Mouse (Mus musculus): ENCODE data around the gene Pqlc3. TPM values are rescaled to one million over a fixed set of nuclear protein-coding genes. Genes with fewer than 3 reads are reported as not detected.

The Pqlc3 gene
- polyA plus RNA-seq, 1 experiment: 73.8 TPM

DNA sequence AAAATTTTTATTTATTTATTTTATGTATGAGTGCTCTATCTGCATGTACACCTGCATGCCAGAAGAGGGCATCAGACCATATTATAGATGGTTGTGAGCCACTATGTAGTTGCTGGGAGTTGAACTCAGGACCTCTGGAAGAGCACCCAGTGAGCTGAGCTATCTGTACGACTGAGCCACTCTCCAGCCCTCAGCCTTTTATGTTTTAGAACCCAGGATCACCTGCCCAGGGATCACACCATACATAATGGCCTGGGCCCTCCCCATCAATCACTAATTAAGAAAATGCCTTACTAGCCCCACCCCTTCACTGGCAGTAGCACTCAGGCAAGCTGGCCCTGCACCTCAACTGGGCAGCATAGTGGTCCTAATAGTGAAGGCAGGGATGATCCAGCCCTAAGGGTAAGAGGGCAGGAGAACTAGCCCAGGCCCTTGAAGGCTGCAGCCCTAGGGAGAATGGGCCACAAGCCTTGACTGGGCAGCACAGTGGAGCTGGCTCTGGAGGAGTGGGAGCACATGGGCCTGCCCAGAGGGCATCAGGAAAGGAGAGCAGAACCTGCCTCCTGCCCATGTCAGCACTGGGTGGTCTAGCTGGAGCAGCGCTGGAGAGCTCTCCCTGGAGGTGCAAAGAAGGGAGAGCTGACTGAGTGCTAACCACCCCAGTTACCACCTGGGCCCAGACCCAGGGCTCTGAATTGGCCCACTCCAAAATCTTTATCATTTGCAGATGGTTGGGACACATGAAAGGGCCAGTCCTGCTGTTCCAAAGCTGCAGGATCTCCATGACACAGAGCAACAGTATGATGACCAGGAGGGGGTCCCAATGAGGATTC, 12.1 kb upstream of the Pqlc3 start:
- WGBS: 81% methylated on average over 2 of the region's 2 CpGs
- Histone ChIP-seq H3K4me3 (replicated peaks; ENCODE audit: extremely low read depth, low read depth, low read length) (no peak overlapping the region), H3K4me1 (ENCODE audit: control insufficient read depth, insufficient read depth, low read length) (no peaks in the 10 kb centered on the region)
- TF ChIP-seq POLR2A (IDR thresholded peaks at IDR 0.05; ENCODE audit: borderline replicate concordance, extremely low read depth, low read depth, low read length) (no peak), CTCF (IDR thresholded peaks at IDR 0.05; ENCODE audit: insufficient read depth, low read length) (no peak)
- no peak for DNase-seq

DNA sequence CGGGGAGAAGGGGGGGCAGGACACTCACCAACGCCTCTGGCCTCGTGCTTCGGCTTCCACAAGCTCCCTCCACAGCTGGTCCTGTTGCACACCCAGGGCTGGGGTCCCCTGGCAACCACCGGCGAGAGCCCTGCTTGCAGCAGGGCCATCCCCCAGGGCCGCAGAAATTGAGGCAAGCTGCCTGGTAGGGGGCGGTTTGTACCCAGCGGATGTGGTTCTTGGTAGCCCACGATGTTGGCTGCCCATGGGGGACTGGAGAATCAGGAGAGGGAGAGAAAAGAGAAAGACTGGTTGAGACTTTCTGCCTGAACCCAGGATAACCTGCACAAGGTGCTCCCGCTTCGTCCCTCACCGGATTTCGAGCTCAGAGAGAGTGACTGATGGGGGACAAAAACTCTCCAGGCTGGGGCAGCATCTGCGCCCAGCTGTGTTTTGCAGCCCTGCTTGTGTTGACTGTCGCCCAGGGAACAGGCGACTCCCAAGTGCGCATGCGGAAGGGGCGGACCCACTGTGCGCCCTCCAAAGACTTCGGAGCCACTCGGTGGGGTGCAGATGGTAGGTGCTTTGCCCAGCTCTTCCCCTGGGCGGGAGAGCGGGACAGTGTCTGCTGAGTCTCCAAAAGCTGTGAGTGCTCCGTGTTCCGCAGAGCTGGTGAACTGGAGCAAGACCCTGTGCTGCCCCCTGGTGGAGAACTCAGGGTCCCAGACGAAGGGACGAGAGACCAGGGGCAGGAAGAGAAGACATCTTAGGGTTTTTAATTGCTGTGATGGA, 11.1 kb upstream of the Pqlc3 start, which contains the start of gene 2410004P03Rik:
Gene 2410004P03Rik (minus strand): TSS at position 628 of the 771 bp plus-strand sequence.
- Histone ChIP-seq H3K4me3 (replicated peaks; ENCODE audit: extremely low read depth, low read depth, low read length) (peak within 1 kb of the TSS; percentile 66), H3K4me1 (ENCODE audit: control insufficient read depth, insufficient read depth, low read length) (no peaks in the 10 kb centered on the region)
- 7% methylated on average over 29 of the region's 29 CpGs for WGBS
- DNase-seq: peak; percentile 79
- TF ChIP-seq POLR2A (IDR thresholded peaks at IDR 0.05; ENCODE audit: borderline replicate concordance, extremely low read depth, low read depth, low read length) (peak; percentile 21; the same call in 1 of the 2 replicates), CTCF (IDR thresholded peaks at IDR 0.05; ENCODE audit: insufficient read depth, low read length) (peak; percentile 82)

DNA sequence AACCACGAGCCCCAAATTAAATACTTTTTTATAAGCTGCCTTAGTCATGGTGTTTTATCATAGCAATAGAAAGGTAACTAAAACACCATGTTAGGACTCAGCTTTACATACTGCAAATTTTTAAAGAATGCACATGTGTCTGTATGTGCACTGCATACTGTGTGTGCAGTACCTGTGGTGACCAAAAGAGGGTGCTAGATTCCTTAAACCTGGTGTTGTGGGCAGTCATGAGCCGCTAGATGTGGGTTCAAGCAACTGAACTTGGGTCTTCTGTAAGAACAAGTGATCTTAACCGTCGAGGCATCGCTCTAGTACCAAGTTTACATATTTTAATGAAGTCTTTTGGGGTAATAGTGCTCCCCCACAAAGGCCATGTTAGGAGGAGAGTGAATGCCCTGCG, 9.3 kb upstream of the Pqlc3 start:
- Histone ChIP-seq H3K4me3 (replicated peaks; ENCODE audit: extremely low read depth, low read depth, low read length) (no peak overlapping the region), H3K4me1 (ENCODE audit: control insufficient read depth, insufficient read depth, low read length) (no peaks in the 10 kb centered on the region)
- no peak for TF ChIP-seq POLR2A (IDR thresholded peaks at IDR 0.05; ENCODE audit: borderline replicate concordance, extremely low read depth, low read depth, low read length)
- TF ChIP-seq CTCF (IDR thresholded peaks at IDR 0.05; ENCODE audit: insufficient read depth, low read length): no peak
- no peak for DNase-seq
- 95% methylated on average over 6 of the region's 6 CpGs for WGBS

DNA sequence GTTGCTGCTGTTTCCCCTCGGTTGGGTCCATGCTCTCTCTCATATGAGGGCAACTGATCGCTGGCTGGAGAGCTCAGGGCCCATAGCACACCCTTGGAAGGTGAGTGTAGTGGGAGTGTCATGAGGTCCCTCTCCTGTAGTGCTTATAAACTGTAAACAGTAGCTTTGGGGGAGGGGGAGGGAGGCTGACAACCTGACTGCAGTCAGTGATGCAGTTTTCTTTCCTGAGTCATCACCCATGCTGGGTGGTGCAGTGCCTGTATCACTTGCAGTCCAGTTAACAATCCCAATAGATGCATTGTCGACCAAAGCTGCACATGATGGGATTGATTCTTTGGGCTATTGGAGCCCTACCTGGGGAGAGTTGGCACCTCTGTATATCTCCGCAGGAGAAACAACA, 1.0 kb upstream of the Pqlc3 start:
- no peak for TF ChIP-seq CTCF (IDR thresholded peaks at IDR 0.05; ENCODE audit: insufficient read depth, low read length)
- TF ChIP-seq POLR2A (IDR thresholded peaks at IDR 0.05; ENCODE audit: borderline replicate concordance, extremely low read depth, low read depth, low read length): no peak
- DNase-seq: no peak
- 50% methylated on average over 4 of the region's 4 CpGs for WGBS
- no peak overlapping the region for H3K4me3 ChIP-seq (replicated peaks; ENCODE audit: extremely low read depth, low read depth, low read length)
- H3K4me1 ChIP-seq (ENCODE audit: control insufficient read depth, insufficient read depth, low read length): peaks cover 5% of the 10 kb centered on the region; the same call in 1 of the 2 replicates

DNA sequence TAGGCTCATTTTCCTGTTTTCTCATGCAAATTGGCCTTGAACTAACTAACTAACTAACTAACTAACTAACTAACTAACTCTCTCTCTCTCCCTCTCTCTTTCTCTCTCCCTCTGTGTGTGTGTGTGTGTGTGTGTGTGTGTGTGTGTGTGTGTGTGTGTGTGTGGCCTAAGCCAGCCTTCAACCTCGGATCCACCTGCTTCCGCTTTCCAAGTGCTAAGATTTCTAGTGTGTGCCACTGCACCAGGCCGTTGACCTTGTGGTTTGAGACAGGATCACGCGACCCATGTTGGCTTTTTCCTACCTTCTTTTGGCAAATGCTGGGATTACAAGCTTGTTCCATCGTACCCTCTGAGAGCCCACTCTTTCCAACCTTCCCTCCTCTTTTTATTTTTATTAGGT, 420 bp upstream of the Pqlc3 start:
- Histone ChIP-seq H3K4me1 (ENCODE audit: control insufficient read depth, insufficient read depth, low read length) (peaks cover 5% of the 10 kb centered on the region; the same call in 1 of the 2 replicates), H3K4me3 (replicated peaks; ENCODE audit: extremely low read depth, low read depth, low read length) (no peak overlapping the region)
- DNase-seq: peak; percentile 30
- TF ChIP-seq CTCF (IDR thresholded peaks at IDR 0.05; ENCODE audit: insufficient read depth, low read length) (no peak), POLR2A (IDR thresholded peaks at IDR 0.05; ENCODE audit: borderline replicate concordance, extremely low read depth, low read depth, low read length) (no peak)
- WGBS: 46% methylated on average over 6 of the region's 6 CpGs

DNA sequence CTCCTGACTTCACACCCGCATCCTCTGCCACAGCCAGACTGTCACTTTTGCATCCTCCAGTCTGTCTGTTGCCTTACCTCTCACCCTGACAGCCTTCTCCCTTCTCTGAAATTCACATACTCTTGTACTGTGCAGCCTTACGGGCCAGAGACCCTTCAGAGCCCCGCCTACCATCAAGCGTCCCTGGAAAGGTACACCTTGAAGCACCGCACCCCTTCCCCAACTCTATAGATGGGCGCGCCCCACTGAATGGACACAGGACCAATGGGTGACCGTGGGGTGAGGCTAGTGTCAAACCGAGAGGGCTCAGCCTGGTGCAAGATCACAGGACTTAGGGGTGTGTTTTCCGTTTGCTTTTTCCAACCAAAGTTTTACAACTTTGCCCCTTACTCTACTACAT, 1.1 kb downstream of the Pqlc3 start:
- TF ChIP-seq POLR2A (IDR thresholded peaks at IDR 0.05; ENCODE audit: borderline replicate concordance, extremely low read depth, low read depth, low read length): no peak
- TF ChIP-seq CTCF (IDR thresholded peaks at IDR 0.05; ENCODE audit: insufficient read depth, low read length): no peak
- peak; percentile 34 for DNase-seq
- Histone ChIP-seq H3K4me3 (replicated peaks; ENCODE audit: extremely low read depth, low read depth, low read length) (peak overlapping the region; percentile 6), H3K4me1 (ENCODE audit: control insufficient read depth, insufficient read depth, low read length) (peaks cover 5% of the 10 kb centered on the region; the same call in 1 of the 2 replicates)
- WGBS: 3% methylated on average over 10 of the region's 10 CpGs

DNA sequence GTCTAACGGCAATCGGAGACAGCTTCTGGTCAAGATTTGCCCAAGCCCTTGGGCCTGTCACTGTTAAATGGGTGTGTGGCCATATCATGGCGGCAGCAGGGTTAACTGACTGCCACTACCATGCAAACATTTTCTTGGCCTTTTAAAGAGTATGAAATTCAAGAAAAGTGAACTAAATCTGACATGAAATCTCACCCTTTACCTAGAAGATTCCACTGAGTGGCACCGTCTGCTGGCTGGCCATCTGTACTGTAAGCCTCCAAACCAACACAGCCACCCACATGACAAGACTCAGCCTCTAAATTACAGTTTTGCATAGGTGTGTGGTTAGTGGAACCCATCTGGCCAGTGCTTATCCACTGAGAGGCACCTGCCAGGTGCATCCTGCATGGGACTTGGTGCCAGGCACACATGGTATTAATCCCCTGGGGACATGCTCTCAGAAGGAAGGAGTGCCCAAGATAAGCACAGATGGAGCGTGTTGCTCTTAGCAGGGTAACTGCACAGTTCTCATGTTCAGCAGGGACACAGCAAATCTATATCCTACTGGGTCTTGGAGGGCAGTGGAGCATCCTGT, 3.2 kb downstream of the Pqlc3 start:
- TF ChIP-seq POLR2A (IDR thresholded peaks at IDR 0.05; ENCODE audit: borderline replicate concordance, extremely low read depth, low read depth, low read length): no peak
- 86% methylated on average over 5 of the region's 5 CpGs for WGBS
- H3K4me3 ChIP-seq (replicated peaks; ENCODE audit: extremely low read depth, low read depth, low read length): no peak overlapping the region
- no peak for DNase-seq
- H3K4me1 ChIP-seq (ENCODE audit: control insufficient read depth, insufficient read depth, low read length): peaks cover 5% of the 10 kb centered on the region; the same call in 1 of the 2 replicates

DNA sequence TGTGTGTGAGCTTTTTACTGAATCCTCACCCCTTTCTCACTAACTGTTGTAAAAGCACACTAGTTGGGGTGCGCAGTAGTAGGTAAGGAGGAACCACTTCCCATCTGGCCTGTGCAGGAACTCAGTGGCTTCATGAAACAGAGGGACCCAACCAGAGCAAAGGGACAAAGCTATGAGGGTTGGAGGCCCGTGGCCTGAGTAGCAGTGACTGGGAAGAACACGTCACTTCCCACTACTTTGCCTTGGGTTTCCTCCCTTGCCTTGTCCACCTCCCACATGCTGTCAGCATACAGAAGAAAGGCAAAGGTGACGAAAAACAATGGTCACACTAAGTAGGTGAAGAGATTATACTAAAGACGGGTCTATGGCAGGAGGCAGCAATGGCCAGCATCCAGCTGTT, 3.9 kb downstream of the Pqlc3 start:
- 78% methylated on average over 5 of the region's 5 CpGs for WGBS
- DNase-seq: no peak
- peaks cover 5% of the 10 kb centered on the region; the same call in 1 of the 2 replicates for H3K4me1 ChIP-seq (ENCODE audit: control insufficient read depth, insufficient read depth, low read length)
- TF ChIP-seq POLR2A (IDR thresholded peaks at IDR 0.05; ENCODE audit: borderline replicate concordance, extremely low read depth, low read depth, low read length): no peak
- no peak for TF ChIP-seq CTCF (IDR thresholded peaks at IDR 0.05; ENCODE audit: insufficient read depth, low read length)
- no peak overlapping the region for H3K4me3 ChIP-seq (replicated peaks; ENCODE audit: extremely low read depth, low read depth, low read length)

DNA sequence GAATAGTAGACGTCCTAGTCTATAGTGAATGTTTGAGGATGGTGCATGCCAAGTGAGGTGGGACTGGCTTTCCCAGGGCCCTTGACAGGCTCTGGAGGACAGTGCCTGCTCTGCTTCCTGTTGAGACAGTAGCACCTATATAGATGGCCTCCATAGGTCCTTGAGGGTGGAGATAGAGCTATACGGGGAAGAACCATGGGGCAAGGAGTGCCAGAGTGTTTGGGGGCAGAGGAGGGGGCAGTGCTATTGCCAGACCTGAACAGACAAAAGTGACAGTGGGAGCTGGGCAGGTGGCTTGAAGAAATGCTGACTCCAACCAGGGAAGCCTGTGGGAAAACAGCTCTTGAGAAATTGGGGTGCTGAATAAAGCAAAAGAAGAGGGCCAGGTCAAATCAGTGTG, 5.9 kb downstream of the Pqlc3 start:
- 56% methylated on average over 2 of the region's 2 CpGs for WGBS
- H3K4me1 ChIP-seq (ENCODE audit: control insufficient read depth, insufficient read depth, low read length): 0 out of 2 replicates have a peak, but pooled peaks cover 3% of the 10 kb centered on the region
- H3K4me3 ChIP-seq (replicated peaks; ENCODE audit: extremely low read depth, low read depth, low read length): no peak overlapping the region
- no peak for TF ChIP-seq POLR2A (IDR thresholded peaks at IDR 0.05; ENCODE audit: borderline replicate concordance, extremely low read depth, low read depth, low read length)
- TF ChIP-seq CTCF (IDR thresholded peaks at IDR 0.05; ENCODE audit: insufficient read depth, low read length): no peak
- DNase-seq: no peak

Data from lung, adult 2 months (tissue).